ENCODE assay signal across 13 mouse cellular contexts in genomic region chr10:111050511-111050910, GRCm38 (mm10).
"Had no signal": no experiment of that assay in that cellular context is flagged by ENCODE, and none has a peak within 500 bp of the region (broad histone marks: within the 10 kb centered on the region; RNA-seq: fewer than 3 reads in every experiment).

No protein-coding gene starts in this region.

- H3K4me2 ChIP-seq: intestine, embryonic 15.5 days; limb, embryonic 12.5 days; limb, embryonic 15.5 days; liver, embryonic 11.5 days; midbrain, embryonic 11.5 days had no signal

- ATAC-seq: hindbrain, embryonic 16.5 days; intestine, embryonic 15.5 days; liver, postnatal 0 days had no signal

- H3K27me3 ChIP-seq: intestine, embryonic 15.5 days; limb, embryonic 12.5 days; limb, embryonic 15.5 days had no signal

- H3K27ac ChIP-seq: intestine, embryonic 15.5 days; limb, embryonic 12.5 days; limb, embryonic 15.5 days; liver, embryonic 14.5 days had no signal

- DNase-seq: left cerebral cortex, postnatal 4 days; liver, postnatal 0 days; lung, postnatal 14 days; midbrain, embryonic 14.5 days; thymus, adult 18-20 months; thymus, postnatal 36 days had no signal

- H3K4me3 ChIP-seq: intestine, embryonic 15.5 days; limb, embryonic 12.5 days; limb, embryonic 15.5 days had no signal

- H3K36me3 ChIP-seq: intestine, embryonic 15.5 days; limb, embryonic 12.5 days; limb, embryonic 15.5 days had no signal

- H3K9ac ChIP-seq: intestine, embryonic 15.5 days; limb, embryonic 12.5 days; limb, embryonic 15.5 days; liver, embryonic 14.5 days; liver, postnatal 0 days had no signal

- H3K9me3 ChIP-seq: intestine, embryonic 15.5 days; limb, embryonic 12.5 days; limb, embryonic 15.5 days had no signal

- H3K4me1 ChIP-seq: intestine, embryonic 15.5 days; limb, embryonic 15.5 days had no signal
